Mouse (Mus musculus) spleen, adult 12 weeks (tissue): Measurements from ENCODE around the gene Asb10.
"Not testable (repeated sequence)": the region's sequence is repeated elsewhere in the genome, so short reads cannot be mapped to it uniquely, and the experiment has no call there.

ENCODE experiments used
- DNase-seq: peaks from one replicate; pipeline ENCODE4 v3.0.0; 2022; ENCODE audit warnings: low spot score

Asb10 gene

GRCm38 (mm10) chr5:24540387-24541143 is at the start of gene Asb10:
Gene Asb10 (minus strand): TSS chr5:24540978.
- DNase-seq, result no peak

GRCm38 (mm10) chr5:24589511-24590500 is 49.0 kb upstream of the Asb10 start:
- DNase-seq, result no peak

- DNase-seq, result no peak
Measured at GRCm38 (mm10) chr5:24587200-24587577, 46.4 kb upstream of the Asb10 start.

GRCm38 (mm10) chr5:24586547-24587199 is 45.9 kb upstream of the Asb10 start, which contains the start of gene Chpf2:
Gene Chpf2 (plus strand): TSS chr5:24586741.
- peak; percentile 48 for DNase-seq

GRCm38 (mm10) chr5:24586106-24586505 is 45.3 kb upstream of the Asb10 start:
- DNase-seq, result no peak

- no peak for DNase-seq
Measured at GRCm38 (mm10) chr5:24578109-24578963, 37.6 kb upstream of the Asb10 start.

GRCm38 (mm10) chr5:24577183-24577929 is 36.6 kb upstream of the Asb10 start, which contains the start of gene Abcf2:
Gene Abcf2 (minus strand): TSS chr5:24577467.
- DNase-seq, result peak; percentile 97

GRCm38 (mm10) chr5:24576801-24577182 is 36.0 kb upstream of the Asb10 start:
- no peak for DNase-seq

- DNase-seq, result no peak
Measured at GRCm38 (mm10) chr5:24575948-24576347, 35.2 kb upstream of the Asb10 start.

GRCm38 (mm10) chr5:24556709-24557108 is 15.9 kb upstream of the Asb10 start, which contains the start of gene 4931409K22Rik:
Gene 4931409K22Rik (minus strand): TSS chr5:24556809.
- DNase-seq, result no peak

GRCm38 (mm10) chr5:24555335-24555734 is 14.6 kb upstream of the Asb10 start:
- DNase-seq, result not testable (repeated sequence)

- no peak for DNase-seq
Measured at GRCm38 (mm10) chr5:24553621-24554244, 13.0 kb upstream of the Asb10 start.

- no peak for DNase-seq
Measured at GRCm38 (mm10) chr5:24551317-24551688, 10.5 kb upstream of the Asb10 start.

GRCm38 (mm10) chr5:24550598-24551316 is 10.0 kb upstream of the Asb10 start:
- DNase-seq, result no peak

GRCm38 (mm10) chr5:24542643-24543042 is 1.9 kb upstream of the Asb10 start:
- no peak for DNase-seq

GRCm38 (mm10) chr5:24541144-24541569 is 379 bp upstream of the Asb10 start:
- no peak for DNase-seq

- no peak for DNase-seq
Measured at GRCm38 (mm10) chr5:24539571-24540296, 1.0 kb downstream of the Asb10 start.

- no peak for DNase-seq
Measured at GRCm38 (mm10) chr5:24537618-24538017, 3.2 kb downstream of the Asb10 start.

GRCm38 (mm10) chr5:24536511-24536910 is 4.3 kb downstream of the Asb10 start:
- DNase-seq, result no peak
